Mouse (Mus musculus) heart, postnatal 0 days (tissue): ENCODE data around the gene Stac.

Experiments
- CTCF ChIP-seq: IDR thresholded peaks from 2 replicates; pipeline ENCODE4 v1.5.1; 2016; ENCODE audit warnings: antibody characterized with exemption, control low read depth, low read depth
- EP300 ChIP-seq: IDR thresholded peaks from 2 replicates; pipeline ENCODE4 v1.6.1; 2016; ENCODE audit warnings: antibody characterized with exemption, low read depth

- TF ChIP-seq EP300 (no peak), CTCF (no peak)
Observed at GRCm38 (mm10) chr9:111689680-111690483, at the start of gene Stac.
